Mouse (Mus musculus) liver, adult (tissue): ENCODE measurements around the gene Cdh13.

Experiments used
- GATA4 ChIP-seq: IDR thresholded peaks from 2 replicates; pipeline ENCODE4 v1.6.1; 2014; ENCODE audit warnings: mild to moderate bottlenecking, low read length; ENCODE audit not compliant: insufficient replicate concordance

Gene Cdh13

GRCm38 (mm10) chr8:118679347-118679746, 395.8 kb downstream of the Cdh13 start:
- TF ChIP-seq GATA4 = no peak

- TF ChIP-seq GATA4 = no peak
Measured at GRCm38 (mm10) chr8:118683386-118683785, 399.9 kb downstream of the Cdh13 start.

GRCm38 (mm10) chr8:118685863-118686262, 402.3 kb downstream of the Cdh13 start:
- TF ChIP-seq GATA4 = no peak

- no peak for TF ChIP-seq GATA4
Measured at GRCm38 (mm10) chr8:118689849-118690248, 406.3 kb downstream of the Cdh13 start.

GRCm38 (mm10) chr8:118701312-118701880, 417.9 kb downstream of the Cdh13 start:
- TF ChIP-seq GATA4 = peak; percentile 58; the same call in 1 of the 2 replicates

- TF ChIP-seq GATA4 = no peak
Measured at GRCm38 (mm10) chr8:118709366-118709765, 425.8 kb downstream of the Cdh13 start.

GRCm38 (mm10) chr8:118711631-118712030, 428.1 kb downstream of the Cdh13 start:
- no peak for TF ChIP-seq GATA4

GRCm38 (mm10) chr8:118713111-118713510, 429.6 kb downstream of the Cdh13 start:
- peak; percentile 91 for TF ChIP-seq GATA4

- TF ChIP-seq GATA4 = 0 out of 2 replicates have a peak, but pooled peaks have one; percentile 10
Measured at GRCm38 (mm10) chr8:118713596-118713995, 430.1 kb downstream of the Cdh13 start.

GRCm38 (mm10) chr8:118722896-118723295, 439.4 kb downstream of the Cdh13 start:
- TF ChIP-seq GATA4 = no peak

GRCm38 (mm10) chr8:118725651-118726050, 442.1 kb downstream of the Cdh13 start:
- no peak for TF ChIP-seq GATA4

- no peak for TF ChIP-seq GATA4
Measured at GRCm38 (mm10) chr8:118741781-118742180, 458.2 kb downstream of the Cdh13 start.

GRCm38 (mm10) chr8:118744991-118745390, 461.5 kb downstream of the Cdh13 start:
- TF ChIP-seq GATA4 = no peak

- TF ChIP-seq GATA4 = no peak
Measured at GRCm38 (mm10) chr8:118748041-118748604, 464.6 kb downstream of the Cdh13 start.

- TF ChIP-seq GATA4 = no peak
Measured at GRCm38 (mm10) chr8:118749191-118749590, 465.7 kb downstream of the Cdh13 start.

- TF ChIP-seq GATA4 = no peak
Measured at GRCm38 (mm10) chr8:118749786-118750185, 466.3 kb downstream of the Cdh13 start.

GRCm38 (mm10) chr8:118753710-118754109, 470.2 kb downstream of the Cdh13 start:
- no peak for TF ChIP-seq GATA4
